Mouse (Mus musculus): ENCODE data around the gene Zfp961.

DNA sequence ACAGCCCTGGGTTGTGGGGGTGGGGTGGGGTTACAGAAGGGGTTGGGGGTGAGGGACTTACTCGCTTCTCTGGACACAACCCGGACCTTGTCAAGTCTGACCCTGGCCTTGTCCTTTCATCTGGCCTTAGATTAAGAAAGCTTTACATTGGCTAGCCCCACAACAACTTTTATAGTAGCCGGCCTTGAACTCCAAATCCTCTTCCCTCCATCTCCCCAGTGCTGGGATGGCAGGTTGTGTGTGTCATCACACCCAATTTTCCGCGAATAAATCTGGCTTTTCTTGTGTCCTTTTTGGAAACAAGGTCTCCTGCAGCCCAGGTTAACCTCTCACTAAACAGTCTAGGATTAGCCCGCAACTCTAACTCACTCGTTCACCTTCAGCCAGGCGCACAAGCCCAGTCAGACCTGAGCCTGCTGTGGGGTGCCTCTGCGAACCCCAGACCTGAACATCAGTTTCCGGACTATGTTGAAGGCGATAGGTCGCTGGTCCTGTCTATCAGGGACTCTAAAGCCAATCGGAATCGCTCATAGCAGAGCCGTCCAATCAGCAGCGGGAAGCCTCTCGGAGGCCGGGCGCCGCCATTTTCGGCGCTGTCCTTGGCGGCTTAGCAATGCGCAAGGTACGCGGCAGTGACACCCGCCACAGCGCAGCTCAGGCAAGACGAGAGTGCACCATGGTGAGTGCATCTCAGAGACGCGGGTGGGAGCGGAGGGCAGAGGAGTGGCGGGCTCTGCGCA lies at the start of gene Zfp961:
- TF ChIP-seq CTCF (IDR thresholded peaks at IDR 0.05; ENCODE audit: low read depth, low read length) (no peak), POLR2A (IDR thresholded peaks at IDR 0.05; ENCODE audit: borderline replicate concordance, low read depth, low read length) (no peak)
